Mouse (Mus musculus): ENCODE results near the gene Tnfsf12.
"Not testable (repeated sequence)": the region's sequence is repeated elsewhere in the genome, so short reads cannot be mapped to it uniquely, and the experiment has no call there.

The Tnfsf12 gene

GRCm38 (mm10) chr11:69695361-69696181, at the start of gene Tnfsf12, which contains the start of gene Tnfsfm13:
Gene Tnfsf12 (minus strand): TSS chr11:69695849.
Gene Tnfsfm13 (minus strand): TSS chr11:69696098.
- DNase-seq (ENCODE audit: low spot score in 2 of 2), result peak; percentile 36 to 63

GRCm38 (mm10) chr11:69731408-69731807, 35.8 kb upstream of the Tnfsf12 start:
- DNase-seq (ENCODE audit: low spot score in 2 of 2), result not testable (repeated sequence)

DNA sequence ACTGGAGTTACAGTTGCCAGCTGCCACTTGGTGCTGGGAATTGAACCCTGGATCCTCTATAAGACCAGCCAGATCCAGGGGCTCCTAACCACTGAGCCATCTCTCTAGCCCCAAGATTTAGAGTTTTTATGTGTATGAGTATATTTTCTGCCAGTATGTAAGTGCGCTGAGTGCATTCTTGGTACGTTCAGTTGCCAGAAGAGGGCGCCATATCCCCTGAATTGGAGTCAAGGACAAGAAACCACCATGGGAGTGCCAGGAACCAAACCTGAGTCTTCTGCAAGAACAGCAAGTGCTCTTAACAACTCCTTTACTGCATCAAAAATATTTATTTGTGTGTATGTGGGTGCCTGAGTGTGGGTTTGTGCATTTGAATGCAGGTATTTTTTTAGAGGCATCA, 33.4 kb upstream of the Tnfsf12 start:
- peak; percentile 15 to 24 for DNase-seq (ENCODE audit: low spot score in 2 of 2)

GRCm38 (mm10) chr11:69725951-69726350, 30.3 kb upstream of the Tnfsf12 start:
- no peak for DNase-seq (ENCODE audit: low spot score in 2 of 2)

DNA sequence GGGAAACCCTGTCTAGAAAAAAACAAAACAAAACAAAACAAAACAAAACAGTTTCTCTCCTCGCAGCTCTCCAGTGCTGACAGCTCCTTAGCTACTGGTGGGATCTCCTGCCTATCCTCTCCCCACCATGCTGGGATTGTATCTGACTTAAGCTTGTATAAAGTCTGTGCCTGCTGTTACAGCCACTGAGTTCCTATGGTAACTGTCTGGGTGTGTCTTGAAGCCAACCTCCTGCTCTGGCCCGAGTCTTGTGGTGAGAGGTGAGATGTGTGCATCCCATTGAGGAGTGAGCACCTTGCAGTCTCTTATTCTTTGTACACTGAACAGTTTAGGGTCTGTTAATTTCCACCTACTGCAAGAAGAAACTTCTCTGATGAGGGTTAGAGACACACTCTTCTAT, 27.4 kb upstream of the Tnfsf12 start:
- DNase-seq (ENCODE audit: low spot score in 2 of 2), result no peak

GRCm38 (mm10) chr11:69720852-69721251, 25.2 kb upstream of the Tnfsf12 start:
- no peak for DNase-seq (ENCODE audit: low spot score in 2 of 2)

GRCm38 (mm10) chr11:69719423-69719822, 23.8 kb upstream of the Tnfsf12 start:
- DNase-seq (ENCODE audit: low spot score in 2 of 2), result no peak

DNA sequence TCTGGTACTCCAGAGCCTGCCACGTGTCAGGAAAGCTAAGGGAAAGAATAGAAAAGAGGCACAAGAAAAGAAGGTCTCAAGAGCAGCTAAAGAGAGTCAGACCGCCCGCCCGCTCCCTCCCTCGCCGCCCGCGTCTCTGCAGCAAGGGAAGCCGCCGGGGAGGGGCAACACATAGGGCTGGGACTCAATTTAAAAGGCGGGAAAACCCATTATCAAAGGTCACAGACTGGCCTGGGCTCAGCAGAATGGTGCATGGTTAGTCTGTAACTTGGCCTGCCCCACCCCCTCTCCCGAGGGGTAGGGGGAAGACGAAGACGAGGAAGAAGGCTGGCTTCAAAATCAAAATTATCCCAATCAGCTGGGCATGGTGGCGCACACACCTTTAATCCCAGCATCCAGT, 23.0 kb upstream of the Tnfsf12 start:
- DNase-seq (ENCODE audit: low spot score in 2 of 2), result no peak

DNA sequence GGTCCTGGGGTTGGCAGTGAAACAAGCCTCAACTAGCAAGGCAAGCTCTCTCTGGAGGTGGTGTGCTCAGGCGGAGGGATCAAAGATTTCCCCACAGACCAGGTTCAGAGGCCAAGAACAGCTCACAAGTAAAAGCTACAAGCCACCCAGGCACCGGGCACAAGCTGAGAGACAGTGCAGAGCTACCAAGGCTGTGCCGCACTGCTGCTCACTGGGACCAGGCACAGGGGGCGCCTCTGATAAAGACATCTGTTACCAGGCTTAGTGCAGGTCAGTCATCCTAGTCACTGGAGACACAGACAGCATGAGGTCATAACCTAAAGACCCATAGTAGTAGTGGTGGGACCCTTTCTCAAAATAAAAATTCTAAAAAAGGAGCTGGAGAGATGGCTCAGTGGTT, 21.3 kb upstream of the Tnfsf12 start:
- DNase-seq (ENCODE audit: low spot score in 2 of 2), result no peak

GRCm38 (mm10) chr11:69715929-69716328, 20.3 kb upstream of the Tnfsf12 start:
- DNase-seq (ENCODE audit: low spot score in 2 of 2), result peak; percentile 19 to 26

- DNase-seq (ENCODE audit: low spot score in 2 of 2), result no peak
Measured at GRCm38 (mm10) chr11:69715482-69715881, 19.8 kb upstream of the Tnfsf12 start.

DNA sequence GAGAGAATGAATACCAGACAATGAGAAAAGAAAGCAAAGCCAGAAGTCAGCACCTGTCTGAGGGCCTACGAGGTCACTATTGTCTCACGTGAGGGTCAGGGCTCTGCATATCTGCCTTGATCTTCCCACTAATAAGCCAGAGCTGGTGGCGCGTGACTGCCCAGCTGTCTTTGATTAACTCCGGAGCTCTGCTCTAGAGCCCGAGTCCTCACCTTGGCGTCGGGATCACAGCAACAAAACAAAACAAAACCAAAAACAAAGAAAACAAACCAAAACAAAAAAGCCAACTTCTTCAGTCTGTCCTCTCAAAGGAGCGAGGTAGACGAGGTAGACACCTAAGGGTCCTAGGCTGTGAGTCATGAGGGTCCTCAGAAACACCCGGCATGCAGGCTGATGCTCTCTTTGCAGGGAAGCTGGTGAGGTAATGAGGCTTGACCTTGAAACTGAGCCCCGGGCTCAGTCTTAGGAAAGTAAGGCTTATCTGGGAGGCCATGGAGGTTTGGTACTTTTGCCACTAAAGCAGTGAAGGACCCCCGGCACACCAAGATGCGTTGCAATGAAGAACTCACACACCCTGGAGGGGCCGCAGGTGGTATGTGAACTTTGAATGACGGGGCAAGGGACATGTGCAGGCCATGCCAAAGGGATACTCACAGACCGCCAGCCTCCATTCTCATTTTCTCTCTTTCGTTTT, 19.1 kb upstream of the Tnfsf12 start:
- no peak for DNase-seq (ENCODE audit: low spot score in 2 of 2)

- DNase-seq (ENCODE audit: low spot score in 2 of 2), result no peak
Measured at GRCm38 (mm10) chr11:69712954-69713672, 17.5 kb upstream of the Tnfsf12 start.

GRCm38 (mm10) chr11:69711082-69711481, 15.4 kb upstream of the Tnfsf12 start:
- DNase-seq (ENCODE audit: low spot score in 2 of 2), result no peak

GRCm38 (mm10) chr11:69710470-69710869, 14.8 kb upstream of the Tnfsf12 start:
- DNase-seq (ENCODE audit: low spot score in 2 of 2), result no peak

- DNase-seq (ENCODE audit: low spot score in 2 of 2), result no peak
Measured at GRCm38 (mm10) chr11:69709554-69710446, 14.2 kb upstream of the Tnfsf12 start.

DNA sequence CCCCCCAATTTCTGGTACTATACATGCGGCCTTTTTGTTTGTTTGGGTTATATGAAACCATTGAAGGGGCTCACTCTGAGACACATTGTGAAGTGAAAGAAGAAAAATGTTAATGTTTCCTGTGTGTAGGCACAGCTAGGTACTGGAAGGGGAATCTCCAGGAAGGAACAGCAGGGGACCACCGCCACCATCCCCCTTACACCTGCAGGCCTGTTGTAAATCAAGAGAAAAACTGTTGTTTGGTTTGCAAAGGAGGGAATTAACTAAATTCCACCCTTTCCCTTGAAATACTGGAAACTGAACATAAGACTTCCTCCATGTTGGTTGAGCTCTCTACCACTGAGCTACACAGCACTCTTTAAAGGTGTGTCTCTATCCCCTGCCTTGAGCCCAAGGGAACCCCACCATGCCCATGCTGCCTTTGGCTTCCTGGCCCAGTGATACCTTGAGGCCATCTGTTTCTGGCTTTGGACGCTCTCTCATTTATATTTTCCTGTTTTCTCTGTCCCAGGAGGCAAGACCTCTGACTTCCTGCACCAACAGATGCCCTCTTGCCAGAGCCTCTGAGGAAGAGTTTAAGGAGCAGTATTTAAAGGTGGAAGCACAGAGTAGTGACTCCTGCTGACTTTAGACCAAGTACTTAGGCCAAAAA, 13.1 kb upstream of the Tnfsf12 start:
- DNase-seq (ENCODE audit: low spot score in 2 of 2), result no peak

- DNase-seq (ENCODE audit: low spot score in 2 of 2), result no peak
Measured at GRCm38 (mm10) chr11:69707873-69708381, 12.3 kb upstream of the Tnfsf12 start.

- no peak for DNase-seq (ENCODE audit: low spot score in 2 of 2)
Measured at GRCm38 (mm10) chr11:69707480-69707847, 11.8 kb upstream of the Tnfsf12 start.

DNA sequence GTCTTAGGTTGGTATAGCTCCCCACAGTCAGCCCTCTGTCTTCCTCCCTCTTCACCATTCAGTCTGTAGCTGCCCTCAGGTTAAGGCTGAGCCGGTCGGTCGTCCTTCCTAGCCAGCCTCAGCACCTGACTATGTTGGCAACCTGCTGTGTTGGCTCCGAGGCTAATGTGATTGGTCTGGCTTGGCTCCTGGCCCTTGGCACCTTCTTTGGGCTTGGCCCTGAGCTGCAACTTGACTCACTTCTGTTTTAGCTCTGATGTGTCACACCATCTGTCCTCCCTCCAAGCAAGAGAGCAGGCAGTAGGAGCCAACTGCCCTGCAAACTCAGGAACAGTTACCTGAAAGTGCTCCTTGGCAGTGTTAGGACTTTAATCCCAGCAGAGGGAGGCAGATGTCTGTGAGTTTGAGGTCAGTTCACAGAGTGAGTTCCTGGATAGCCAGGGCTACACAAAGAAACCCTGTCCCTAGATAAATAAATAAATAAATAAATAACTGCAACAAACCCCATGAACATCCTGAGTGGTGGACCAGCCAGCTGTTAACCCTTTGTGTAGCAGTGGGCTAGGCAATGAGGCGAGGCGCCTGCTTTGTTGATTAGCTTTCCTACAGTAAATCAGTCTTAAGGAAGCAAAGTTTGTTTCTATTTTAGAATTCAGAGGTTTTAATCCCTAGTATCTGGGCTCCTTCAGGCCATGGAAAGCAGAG, 11.3 kb upstream of the Tnfsf12 start:
- peak; percentile 24 to 42 for DNase-seq (ENCODE audit: low spot score in 2 of 2)

All from right cerebral cortex, adult 2 months (tissue).